Mouse (Mus musculus) layer of hippocampus, postnatal 36 days (tissue): ENCODE results near the gene Ppm1f. TPM values are rescaled to one million over a fixed set of nuclear protein-coding genes. Genes with fewer than 3 reads are reported as not detected.
"Not testable (repeated sequence)": the region's sequence is repeated elsewhere in the genome, so short reads cannot be mapped to it uniquely, and the experiment has no call there.

Experiments
- DNase-seq, 2 experiments: peaks; one replicate each; pipeline ENCODE4 v3.0.0; 2022
- total RNA-seq, 2 experiments: library from RNA; stranded (reverse); gene quantifications; 2 replicates each; pipeline ENCODE4 v1.2.3; 2021

The Ppm1f gene
- total RNA-seq, 2 experiments from 2014 or later = 47.0 to 49.5 TPM

DNA sequence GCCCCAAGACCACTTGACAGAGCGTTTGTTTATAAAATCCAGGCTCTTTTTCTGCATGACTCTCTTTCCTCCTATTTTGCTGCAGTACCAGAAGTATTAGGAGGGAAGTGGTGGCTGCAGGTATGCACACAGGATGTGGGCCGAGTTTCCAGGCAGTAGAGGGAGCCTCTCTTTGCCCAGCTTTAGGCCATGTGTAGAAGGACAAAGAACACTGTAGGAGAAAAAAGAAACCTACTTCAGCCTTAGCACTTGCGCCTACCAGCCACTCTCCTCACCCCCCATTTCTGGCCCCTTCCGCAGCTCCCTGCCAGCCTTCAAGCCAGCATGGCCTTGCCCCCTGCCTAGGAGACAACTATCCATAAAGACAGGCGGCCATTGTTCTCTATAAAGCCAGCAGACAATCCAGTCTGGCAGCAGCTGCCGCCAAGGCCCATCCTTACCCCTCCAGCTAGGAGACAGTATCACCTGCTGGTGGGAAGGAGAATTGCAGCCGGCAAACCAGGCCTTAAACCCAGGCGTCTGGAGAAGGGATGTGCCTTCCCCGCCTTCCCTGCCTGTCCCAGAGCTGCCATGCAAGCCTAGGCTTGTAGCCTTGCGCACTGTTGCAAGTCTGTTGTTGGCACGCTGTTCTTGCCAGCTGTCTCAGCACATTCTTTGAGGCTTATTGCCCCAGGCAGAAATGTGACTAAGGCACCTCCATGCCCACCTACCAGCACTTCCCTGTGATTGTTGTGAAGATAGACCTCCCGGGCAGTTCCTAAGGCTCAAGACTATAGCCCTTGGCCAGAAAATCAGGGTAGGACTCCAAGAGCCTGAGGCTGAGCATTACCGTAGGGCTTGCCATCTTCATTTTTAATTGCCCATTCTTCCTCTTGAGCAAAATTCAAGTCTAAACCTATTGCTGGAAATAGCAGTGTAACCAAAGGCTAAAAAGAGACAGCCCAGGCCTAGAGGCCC lies 15.7 kb downstream of the Ppm1f start:
- DNase-seq = peak; percentile 76 to 78

DNA sequence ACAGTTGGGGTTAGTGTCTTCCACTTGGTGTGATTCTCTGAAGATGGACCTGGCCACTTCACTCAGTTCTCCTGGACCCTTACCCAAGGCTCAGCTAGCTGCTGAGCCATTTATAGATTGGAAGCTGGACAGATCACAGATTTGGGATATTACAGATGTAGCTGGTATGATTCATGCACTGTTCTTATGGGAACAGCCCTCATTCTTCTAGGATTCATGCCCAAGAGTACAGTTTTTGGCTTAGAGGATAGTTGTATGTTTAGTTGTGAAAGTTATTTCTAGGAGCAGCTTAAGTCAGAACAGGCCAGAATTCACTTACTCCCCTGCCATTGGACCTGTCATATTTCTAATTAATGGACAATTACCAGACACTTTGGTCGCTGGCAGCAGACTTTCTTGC lies 17.2 kb downstream of the Ppm1f start:
- no peak for DNase-seq

DNA sequence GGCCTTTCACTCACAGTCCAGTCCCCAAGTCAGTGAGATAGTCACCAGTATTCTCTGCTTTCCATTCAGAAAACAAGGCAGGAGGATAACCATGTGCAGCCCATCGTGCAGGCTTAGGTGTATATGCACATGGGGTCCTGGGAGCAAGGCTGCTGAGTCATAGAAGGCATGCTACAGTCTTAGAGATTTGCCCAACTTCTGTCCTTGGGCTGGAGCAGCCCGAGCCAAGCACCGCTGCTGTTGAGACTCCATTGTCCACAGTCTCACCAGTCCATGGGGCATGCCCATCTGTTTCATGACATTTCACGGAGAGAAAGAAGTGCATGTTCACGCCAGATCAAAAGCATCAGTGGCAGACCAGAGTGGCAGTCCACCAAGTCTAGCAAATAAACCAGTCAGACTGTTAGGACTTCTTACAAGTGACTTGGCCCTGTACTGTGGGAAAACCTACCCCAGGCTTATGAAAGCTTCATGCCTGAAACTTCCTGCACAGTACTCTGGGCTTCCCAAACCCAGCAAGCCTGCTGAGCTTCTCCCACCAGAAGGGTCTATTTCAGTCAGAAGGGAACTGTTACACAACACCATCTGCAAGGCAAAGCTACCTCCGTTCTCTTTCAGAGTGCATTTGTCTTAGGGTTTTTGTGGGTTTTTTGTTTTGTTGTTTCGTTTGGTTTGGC lies 22.3 kb downstream of the Ppm1f start:
- DNase-seq = peak; percentile 42 to 45

DNA sequence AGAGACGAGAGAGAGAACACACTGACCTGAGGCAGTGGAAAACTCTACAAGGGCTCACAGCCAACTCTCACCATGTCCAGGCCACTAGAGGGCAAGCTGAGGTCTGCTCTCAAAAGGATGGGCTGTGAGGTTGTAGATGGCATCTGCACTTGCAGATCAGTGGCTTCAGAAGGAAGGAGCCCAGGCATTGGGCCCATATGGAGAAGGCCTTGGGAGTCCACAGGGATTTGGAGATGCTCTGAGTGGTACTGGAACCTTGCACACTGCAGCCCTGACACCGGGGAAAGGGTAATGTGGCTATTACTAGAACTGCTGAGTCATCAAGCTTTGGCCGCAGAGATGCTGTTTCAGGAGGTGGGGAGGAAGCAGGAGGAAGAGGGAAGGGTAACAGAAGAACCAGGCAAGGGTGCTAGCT lies 24.8 kb downstream of the Ppm1f start:
- no peak for DNase-seq

DNA sequence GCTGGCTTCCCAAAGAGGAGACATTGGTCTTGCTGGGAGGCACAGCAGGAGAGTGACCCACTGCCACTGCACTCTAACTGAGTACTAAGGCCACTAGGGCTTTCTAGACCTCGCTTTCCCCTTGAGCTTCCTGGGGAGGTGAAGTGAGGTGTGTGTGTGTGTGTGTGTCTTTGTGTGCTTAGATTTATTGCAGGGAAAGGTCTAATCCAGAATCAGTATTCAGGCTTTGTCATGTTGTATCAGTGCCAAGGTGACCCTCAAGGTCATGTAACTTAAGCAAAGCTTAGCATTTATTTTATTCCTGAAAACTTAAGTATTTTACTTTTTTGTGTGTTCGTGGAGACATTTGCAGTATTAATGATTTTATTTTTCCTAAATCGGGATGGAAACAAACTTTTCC lies 28.2 kb downstream of the Ppm1f start:
- DNase-seq = no peak

DNA sequence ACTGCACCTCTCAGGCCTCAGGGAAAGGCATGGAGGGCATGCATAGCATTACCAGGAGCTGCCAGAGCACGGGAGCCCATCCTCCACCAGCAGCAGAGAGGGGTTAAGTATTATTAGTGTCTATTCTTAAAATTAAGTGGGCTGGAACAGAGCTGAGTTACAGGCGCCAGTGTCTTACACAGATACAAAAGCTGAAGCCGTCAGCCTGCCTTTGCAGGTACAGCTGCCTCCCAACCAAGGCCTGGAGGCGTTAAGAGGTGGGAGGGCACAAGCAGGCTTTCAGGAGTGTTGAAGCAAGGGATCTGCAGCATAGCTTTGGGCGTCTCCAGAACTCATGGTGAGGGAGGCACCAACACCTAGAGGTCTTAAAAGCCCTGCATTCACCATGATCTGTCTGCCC lies 30.3 kb downstream of the Ppm1f start:
- DNase-seq = no peak

DNA sequence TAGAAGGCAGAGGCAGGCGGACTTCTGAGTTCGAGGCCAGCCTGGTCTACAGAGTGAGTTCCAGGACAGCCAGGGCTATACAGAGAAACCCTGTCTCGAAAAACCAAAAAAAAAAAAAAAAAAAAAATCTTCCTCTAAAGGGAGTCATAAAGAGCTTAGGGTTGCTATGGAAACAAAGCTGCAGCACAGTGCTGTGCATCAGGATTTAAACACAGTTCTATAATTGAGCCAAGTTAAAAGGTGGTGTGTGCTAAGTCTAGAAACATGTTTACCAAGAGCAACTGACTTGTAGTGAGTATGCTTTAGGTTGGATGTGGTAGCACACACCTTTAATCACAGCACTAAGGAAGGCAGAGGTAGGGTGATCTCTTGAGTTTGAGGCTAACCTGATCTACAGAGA lies 32.6 kb downstream of the Ppm1f start:
- not testable (repeated sequence) for DNase-seq

DNA sequence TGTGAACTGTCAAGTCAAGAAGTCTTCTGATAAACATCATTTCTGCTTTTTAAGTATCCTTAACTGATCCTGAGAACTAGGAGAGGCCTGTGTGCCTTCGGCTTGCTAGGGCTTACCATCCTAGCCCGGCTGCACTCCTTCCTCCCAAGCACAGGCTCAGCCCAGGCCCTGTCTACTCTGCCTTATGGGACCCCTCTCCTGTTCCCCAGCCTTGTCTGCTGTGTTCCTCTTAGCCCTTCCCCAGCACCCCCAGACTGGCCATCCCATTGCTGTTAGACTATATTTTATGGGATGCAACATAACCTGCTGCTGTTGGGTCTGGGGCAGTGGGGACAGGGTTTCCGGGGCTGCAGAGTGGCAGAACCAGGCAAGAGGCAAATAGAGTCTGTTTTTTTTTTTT lies 34.1 kb downstream of the Ppm1f start:
- DNase-seq = no peak

DNA sequence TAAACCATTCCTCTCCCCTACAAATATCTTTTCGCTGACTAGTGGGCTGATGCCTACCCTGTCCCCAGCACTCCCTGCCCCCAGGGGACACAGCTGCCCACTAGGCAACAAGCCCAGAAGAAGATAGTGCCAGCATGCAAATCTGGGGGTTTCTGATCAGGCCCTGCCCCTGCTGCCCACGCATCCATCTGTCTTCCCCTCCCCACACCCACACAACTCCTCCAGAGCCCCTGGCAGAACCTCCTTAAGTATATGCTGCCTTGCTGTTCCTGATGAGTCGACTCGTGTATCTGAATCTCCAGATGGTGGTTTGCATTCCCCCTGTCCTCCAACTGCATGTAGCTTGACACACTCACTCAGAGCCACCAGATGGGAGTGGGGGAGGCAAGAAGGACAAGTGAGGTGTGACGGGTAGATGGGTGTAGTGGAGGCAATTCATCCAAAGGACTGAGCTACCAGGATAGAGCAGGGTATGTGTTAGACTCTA lies 34.6 kb downstream of the Ppm1f start:
- DNase-seq = peak; percentile 90 to 91

DNA sequence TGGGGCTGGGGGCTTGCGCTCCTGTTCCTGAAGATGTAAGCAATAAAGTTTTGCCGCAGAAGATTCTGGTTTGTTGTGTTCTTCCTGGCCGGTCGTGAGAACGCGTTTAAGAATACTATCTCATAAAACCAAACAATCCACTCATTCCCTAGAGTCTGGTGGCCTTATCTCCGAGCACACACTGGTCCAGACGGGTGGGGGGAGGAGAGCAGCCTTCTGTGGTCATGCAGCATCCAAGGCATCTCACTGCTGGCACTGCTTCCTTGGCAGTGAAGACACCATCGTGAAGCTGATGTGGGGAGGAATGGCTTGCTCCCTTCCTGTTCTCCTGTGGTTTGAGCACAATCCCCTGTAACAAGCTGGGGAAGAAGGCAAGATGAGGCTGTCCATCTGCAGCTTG lies 43.3 kb downstream of the Ppm1f start:
- no peak for DNase-seq

DNA sequence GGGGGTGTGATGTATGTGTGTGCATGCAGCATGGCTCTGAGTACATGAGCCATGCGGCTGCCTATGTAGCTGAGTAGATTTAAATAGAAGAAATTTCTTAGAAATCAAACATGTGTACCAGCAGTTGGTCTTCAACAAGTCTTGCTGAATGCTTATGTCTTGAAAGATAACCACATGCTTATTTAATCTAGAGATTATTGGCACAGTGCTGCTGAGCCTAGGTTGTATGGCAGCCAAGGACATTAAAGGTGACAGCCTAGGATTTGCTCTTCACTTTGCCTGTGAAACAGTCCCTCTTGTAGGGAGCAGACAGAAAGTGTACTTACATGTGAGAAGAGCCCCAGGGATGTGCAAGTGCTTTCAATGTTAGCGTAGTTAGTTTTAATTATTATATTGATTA lies 44.8 kb downstream of the Ppm1f start:
- DNase-seq = no peak

DNA sequence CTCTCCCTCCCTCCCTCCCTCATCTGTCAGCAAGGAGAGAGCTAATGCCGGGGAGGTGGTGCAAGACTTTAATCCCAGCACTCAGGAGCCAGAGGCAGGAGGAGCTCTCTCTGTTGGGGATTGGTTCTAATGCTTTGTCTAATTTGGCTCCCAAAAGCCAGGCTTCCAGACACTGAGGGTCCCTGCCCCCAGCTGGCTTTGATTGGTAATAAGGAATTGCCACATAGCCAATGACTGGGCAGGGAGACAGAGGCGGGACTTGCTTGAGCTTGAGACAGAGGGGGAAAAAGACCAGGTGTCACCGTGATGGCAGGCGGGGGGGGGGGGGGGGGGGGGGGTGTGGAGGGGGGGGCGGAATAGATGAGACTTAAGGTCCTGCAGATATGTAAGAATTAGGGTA lies 62.3 kb downstream of the Ppm1f start:
- no peak for DNase-seq

DNA sequence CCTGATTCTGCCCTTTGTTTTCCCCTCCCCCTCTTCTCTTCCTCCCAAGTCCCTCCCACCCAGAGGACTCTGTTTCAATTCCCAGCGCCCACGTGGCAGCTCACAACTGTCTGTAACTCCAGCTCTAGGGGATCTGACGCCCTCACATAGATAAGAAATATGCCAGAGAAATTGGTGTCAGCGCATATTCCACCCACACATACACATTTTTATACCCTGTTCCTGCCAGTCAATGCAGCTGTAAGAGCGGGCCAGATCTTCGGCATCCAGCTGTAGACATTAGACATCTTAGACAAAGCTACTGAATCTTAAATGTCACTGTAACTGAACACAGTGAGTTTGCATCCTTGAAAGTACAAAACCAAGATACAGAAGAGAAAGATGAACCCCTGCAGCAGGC lies 63.6 kb downstream of the Ppm1f start:
- DNase-seq = no peak

DNA sequence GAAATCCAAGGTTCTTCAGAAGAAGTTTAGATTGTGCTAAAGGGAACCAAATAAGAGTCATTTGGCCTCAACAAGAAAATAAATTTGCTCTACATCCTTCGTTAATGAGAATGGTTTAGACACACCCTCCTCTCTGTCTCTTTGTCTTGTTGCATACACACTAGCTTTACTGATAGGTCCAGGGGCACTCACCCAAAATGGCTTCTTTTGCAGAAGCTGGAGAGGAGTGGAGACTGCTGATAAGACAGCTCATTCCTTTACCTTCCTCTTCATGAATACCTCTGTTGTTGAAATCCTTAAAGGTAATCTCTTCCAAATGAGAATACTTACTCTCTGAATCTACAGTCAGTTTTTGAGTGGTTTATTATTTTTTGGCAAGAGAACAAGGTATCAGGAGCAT lies 68.9 kb downstream of the Ppm1f start:
- DNase-seq = no peak

DNA sequence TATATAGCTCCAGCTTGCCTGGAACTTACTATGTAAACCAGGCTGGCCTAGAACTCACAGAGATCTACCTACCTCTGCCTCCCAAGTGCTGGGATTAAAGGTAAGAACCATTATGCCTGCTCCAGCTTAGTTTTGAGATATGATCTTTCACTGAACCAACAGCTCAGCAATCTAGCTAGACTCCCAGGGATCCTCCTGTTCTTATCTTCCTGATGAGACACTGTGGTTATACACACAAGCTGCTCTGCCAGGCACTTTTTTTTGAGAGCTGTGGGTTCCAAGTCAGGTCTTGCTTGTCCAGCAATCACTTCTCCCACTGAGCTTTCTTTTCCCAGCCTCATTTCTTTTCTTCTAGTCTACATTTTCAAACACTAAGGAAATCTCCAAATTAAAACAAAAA lies 70.0 kb downstream of the Ppm1f start:
- no peak for DNase-seq

Other genes starting within 250 kb of the Ppm1f start
- not detected for gene Olfr19, start 220.1 kb upstream of the Ppm1f start, total RNA-seq
- gene Spag6l, start 67.0 kb upstream of the Ppm1f start, total RNA-seq = 1 to 10 TPM; 8.9 to 9.4 TPM
- gene Igll1, start 32.5 kb upstream of the Ppm1f start, total RNA-seq = not detected
- gene Top3b, start 25.7 kb upstream of the Ppm1f start, total RNA-seq = 10 to 100 TPM; 56.6 to 71.4 TPM
- gene Vpreb1, start 25.6 kb upstream of the Ppm1f start, total RNA-seq = 1 to 10 TPM in 1 of 2 experiments, not detected in 1; 1.5 TPM
- 100 to 1,000 TPM; 522 to 529 TPM for gene Mapk1, start 86.9 kb downstream of the Ppm1f start, total RNA-seq
- 10 to 100 TPM; 35.4 to 38.5 TPM for gene Ypel1, start 173.2 kb downstream of the Ppm1f start, total RNA-seq
- 100 to 1,000 TPM in 1 of 2 experiments, 10 to 100 TPM in 1; 84.9 to 102 TPM for gene Ppil2, start 214.8 kb downstream of the Ppm1f start, total RNA-seq
- gene 2610318N02Rik, start 228.7 kb downstream of the Ppm1f start, total RNA-seq = 1 to 10 TPM in 1 of 2 experiments, under 1 TPM in 1; 0.94 to 1.4 TPM
- gene Sdf2l1, start 235.9 kb downstream of the Ppm1f start, total RNA-seq = 10 to 100 TPM; 36.6 to 52.7 TPM
- 10 to 100 TPM; 27.2 to 29.3 TPM for gene Ydjc, start 248.2 kb downstream of the Ppm1f start, total RNA-seq